Mouse (Mus musculus): ENCODE measurements around the gene Zbtb22. TPM values are rescaled to one million over a fixed set of nuclear protein-coding genes. Genes with fewer than 3 reads are reported as not detected.
"Not testable (repeated sequence)": the region's sequence is repeated elsewhere in the genome, so short reads cannot be mapped to it uniquely, and the experiment has no call there.

The Zbtb22 gene
- polyA plus RNA-seq, 1 experiment: 92.1 TPM

DNA sequence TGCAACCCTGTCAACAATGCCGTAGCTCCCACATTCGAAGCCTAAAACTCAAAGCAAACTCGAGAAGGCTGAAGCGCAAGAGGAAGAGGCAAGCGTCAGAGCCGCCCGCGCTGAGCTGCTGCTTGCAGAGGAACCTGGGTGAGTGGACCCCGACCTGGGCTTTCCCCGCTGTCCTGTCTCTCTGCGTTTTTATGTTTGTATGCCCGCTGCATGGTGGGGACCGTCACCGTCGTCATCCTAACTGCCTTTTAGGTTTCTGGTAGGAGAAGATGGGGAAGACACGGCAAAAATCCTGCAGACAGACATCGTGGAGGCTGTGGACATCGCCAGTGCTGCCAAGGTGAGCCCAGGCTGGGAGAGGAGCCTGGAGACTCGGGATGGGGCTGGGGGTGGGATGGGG is 25.7 kb downstream of the Zbtb22 start:
- 47% methylated on average over 19 of the region's 19 CpGs for WGBS
- no peak for DNase-seq
- H3K4me3 ChIP-seq (replicated peaks; ENCODE audit: extremely low read depth, low read depth, low read length): peak overlapping the region; percentile 3
- TF ChIP-seq POLR2A (IDR thresholded peaks at IDR 0.05; ENCODE audit: borderline replicate concordance, extremely low read depth, low read depth, low read length): no peak
- TF ChIP-seq CTCF (IDR thresholded peaks at IDR 0.05; ENCODE audit: insufficient read depth, low read length): no peak
- peaks cover 10% of the 10 kb centered on the region; the same call in 1 of the 2 replicates for H3K4me1 ChIP-seq (ENCODE audit: control insufficient read depth, insufficient read depth, low read length)

DNA sequence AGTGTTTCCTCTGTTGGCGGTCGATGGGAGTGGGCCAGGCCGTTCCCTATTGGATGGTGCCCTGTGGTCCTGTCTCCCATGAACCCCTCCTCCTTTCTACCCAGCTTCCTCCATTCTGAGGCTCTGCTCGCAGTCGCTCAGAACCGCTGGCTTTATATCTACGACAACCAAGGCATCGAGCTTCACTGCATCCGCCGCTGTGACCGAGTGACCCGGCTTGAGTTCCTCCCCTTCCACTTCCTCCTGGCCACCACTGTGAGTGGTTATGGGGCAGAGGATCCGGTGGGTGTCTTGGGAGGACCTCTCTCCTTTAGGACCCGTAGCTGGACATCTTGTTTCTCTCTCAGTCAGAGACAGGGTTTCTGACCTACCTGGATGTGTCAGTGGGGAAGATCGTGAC is 27.8 kb downstream of the Zbtb22 start:
- no peak for TF ChIP-seq POLR2A (IDR thresholded peaks at IDR 0.05; ENCODE audit: borderline replicate concordance, extremely low read depth, low read depth, low read length)
- TF ChIP-seq CTCF (IDR thresholded peaks at IDR 0.05; ENCODE audit: insufficient read depth, low read length): no peak
- Histone ChIP-seq H3K4me1 (ENCODE audit: control insufficient read depth, insufficient read depth, low read length) (peaks cover 10% of the 10 kb centered on the region; the same call in 1 of the 2 replicates), H3K4me3 (replicated peaks; ENCODE audit: extremely low read depth, low read depth, low read length) (no peak overlapping the region)
- 88% methylated on average over 15 of the region's 15 CpGs for WGBS
- DNase-seq: no peak

DNA sequence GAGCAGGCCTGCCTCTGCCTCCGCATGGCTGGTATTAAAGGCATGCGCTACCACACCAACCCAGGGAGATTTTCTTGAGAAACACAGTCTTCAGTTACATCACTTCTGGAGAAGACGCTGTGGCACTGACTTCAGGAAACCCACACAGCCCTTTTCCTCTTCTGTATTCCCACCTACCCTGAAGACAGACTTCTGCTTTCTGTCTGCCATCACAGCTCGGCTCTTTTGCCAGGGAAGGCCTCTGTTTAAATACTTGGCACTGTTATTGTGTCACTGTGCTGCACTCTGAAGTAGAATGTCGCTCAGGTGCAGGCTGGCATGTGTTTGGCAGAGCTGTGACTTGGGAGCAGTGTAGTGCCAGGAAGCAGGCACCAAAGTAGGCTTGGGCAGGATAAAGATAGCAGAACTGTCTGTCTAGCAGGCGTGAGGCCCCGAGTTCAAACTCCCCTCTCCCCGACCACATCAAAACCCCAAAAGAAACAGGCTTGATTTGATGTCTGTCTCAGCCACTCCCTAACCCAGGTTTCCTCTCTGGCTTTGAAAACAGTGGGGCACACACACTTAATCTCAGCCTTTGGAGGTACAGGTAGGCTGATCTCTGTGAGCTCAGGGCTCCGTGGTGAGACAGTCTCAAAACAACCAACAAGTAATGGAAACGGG is 31.9 kb downstream of the Zbtb22 start:
- H3K4me3 ChIP-seq (replicated peaks; ENCODE audit: extremely low read depth, low read depth, low read length): no peak overlapping the region
- WGBS: 75% methylated on average over 10 of the region's 10 CpGs
- peaks cover 11% of the 10 kb centered on the region; the same call in 1 of the 2 replicates for H3K4me1 ChIP-seq (ENCODE audit: control insufficient read depth, insufficient read depth, low read length)
- no peak for DNase-seq
- TF ChIP-seq POLR2A (IDR thresholded peaks at IDR 0.05; ENCODE audit: borderline replicate concordance, extremely low read depth, low read depth, low read length) (no peak), CTCF (IDR thresholded peaks at IDR 0.05; ENCODE audit: insufficient read depth, low read length) (no peak)

DNA sequence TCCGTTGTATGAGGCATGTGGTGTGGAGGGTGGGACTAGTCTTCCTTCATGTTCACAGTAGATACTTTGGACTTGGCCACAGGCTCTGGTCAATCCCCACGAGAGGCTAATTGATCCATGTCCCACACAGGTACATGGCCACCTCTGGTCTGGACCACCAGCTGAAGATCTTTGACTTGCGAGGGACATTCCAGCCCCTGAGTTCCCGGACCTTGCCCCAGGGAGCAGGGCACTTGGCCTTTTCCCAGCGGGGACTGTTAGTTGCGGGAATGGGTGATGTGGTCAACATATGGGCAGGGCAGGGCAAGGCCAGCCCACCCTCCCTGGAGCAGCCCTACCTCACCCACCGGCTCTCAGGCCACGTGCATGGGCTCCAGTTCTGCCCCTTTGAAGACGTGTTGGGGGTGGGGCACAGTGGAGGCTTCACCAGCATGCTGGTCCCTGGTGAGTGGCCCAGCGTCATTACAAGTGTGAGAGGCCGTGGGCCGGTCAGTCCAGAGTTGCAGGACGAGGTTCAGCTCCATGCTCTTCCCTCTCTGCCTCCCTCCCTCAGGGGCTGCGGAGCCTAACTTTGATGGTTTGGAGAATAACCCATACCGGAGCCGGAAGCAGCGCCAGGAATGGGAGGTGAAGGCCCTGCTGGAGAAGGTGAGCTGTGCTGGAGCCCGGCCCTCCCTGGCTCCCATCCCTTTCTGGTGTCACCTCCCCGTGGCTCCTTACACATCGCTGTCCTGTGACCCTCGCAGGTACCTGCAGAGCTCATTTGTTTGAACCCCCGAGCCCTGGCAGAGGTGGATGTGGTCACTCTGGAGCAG is 32.6 kb downstream of the Zbtb22 start:
- peaks cover 11% of the 10 kb centered on the region; the same call in 1 of the 2 replicates for H3K4me1 ChIP-seq (ENCODE audit: control insufficient read depth, insufficient read depth, low read length)
- DNase-seq: no peak
- WGBS: 86% methylated on average over 22 of the region's 22 CpGs
- TF ChIP-seq CTCF (IDR thresholded peaks at IDR 0.05; ENCODE audit: insufficient read depth, low read length) (no peak), POLR2A (IDR thresholded peaks at IDR 0.05; ENCODE audit: borderline replicate concordance, extremely low read depth, low read depth, low read length) (no peak)
- no peak overlapping the region for H3K4me3 ChIP-seq (replicated peaks; ENCODE audit: extremely low read depth, low read depth, low read length)

DNA sequence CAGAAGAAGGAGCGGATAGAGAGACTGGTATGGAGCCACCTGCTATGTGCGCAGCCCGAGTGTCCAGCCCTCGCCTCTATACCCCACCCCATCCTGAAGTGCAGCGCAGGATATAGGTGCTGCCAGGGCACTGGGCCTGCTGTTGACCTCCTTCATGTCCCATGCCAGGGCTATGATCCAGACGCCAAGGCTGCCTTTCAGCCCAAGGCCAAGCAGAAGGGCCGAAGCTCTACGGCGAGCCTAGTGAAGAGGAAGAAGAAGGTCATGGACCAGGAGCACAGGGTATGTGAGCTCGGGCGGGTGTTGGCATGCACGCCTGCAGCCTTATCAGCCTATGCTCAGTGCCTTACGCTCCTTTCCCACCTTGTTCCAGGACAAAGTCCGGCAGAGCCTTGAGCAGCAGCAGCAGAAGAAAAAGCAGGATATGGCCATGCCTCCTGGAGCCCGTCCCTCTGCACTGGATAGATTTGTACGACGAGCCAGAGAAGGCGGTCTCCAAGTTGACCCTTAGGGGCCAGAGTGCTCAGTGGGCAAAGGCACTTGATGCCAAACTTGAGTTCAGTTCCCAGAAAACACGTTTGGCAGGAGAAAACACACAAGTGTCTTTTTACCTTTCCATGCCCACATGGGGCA is 33.3 kb downstream of the Zbtb22 start:
- WGBS: 85% methylated on average over 19 of the region's 19 CpGs
- TF ChIP-seq CTCF (IDR thresholded peaks at IDR 0.05; ENCODE audit: insufficient read depth, low read length): no peak
- no peak for TF ChIP-seq POLR2A (IDR thresholded peaks at IDR 0.05; ENCODE audit: borderline replicate concordance, extremely low read depth, low read depth, low read length)
- no peak overlapping the region for H3K4me3 ChIP-seq (replicated peaks; ENCODE audit: extremely low read depth, low read depth, low read length)
- no peak for DNase-seq
- peaks cover 11% of the 10 kb centered on the region; the same call in 1 of the 2 replicates for H3K4me1 ChIP-seq (ENCODE audit: control insufficient read depth, insufficient read depth, low read length)

DNA sequence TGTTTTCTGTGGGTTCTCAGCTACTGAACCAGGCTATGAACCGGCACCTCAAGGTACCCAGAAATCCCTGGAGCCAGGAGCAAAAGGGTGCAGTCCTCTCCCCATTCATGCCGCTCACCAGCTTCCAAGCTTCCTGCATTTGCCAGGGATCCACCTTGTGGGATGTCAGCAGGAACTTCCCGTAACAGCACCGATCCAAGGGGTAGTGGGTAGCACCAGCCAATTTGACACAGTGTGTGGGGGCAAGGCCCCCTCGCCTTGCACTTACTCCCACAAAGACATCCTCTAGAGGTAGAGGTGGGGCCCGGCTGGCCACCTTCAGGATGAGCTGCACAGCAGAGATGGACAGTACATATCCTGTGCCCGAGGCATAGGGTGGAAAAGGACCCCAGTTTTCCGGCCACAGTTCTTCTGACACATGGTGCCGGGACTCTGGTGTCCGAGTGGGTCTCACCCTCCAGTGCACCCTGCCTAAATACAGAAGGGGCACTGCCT is 34.5 kb downstream of the Zbtb22 start:
- TF ChIP-seq POLR2A (IDR thresholded peaks at IDR 0.05; ENCODE audit: borderline replicate concordance, extremely low read depth, low read depth, low read length) (no peak), CTCF (IDR thresholded peaks at IDR 0.05; ENCODE audit: insufficient read depth, low read length) (no peak)
- WGBS: 68% methylated on average over 10 of the region's 10 CpGs
- Histone ChIP-seq H3K4me1 (ENCODE audit: control insufficient read depth, insufficient read depth, low read length) (peaks cover 17% of the 10 kb centered on the region; the same call in 1 of the 2 replicates), H3K4me3 (replicated peaks; ENCODE audit: extremely low read depth, low read depth, low read length) (no peak overlapping the region)
- DNase-seq: no peak

DNA sequence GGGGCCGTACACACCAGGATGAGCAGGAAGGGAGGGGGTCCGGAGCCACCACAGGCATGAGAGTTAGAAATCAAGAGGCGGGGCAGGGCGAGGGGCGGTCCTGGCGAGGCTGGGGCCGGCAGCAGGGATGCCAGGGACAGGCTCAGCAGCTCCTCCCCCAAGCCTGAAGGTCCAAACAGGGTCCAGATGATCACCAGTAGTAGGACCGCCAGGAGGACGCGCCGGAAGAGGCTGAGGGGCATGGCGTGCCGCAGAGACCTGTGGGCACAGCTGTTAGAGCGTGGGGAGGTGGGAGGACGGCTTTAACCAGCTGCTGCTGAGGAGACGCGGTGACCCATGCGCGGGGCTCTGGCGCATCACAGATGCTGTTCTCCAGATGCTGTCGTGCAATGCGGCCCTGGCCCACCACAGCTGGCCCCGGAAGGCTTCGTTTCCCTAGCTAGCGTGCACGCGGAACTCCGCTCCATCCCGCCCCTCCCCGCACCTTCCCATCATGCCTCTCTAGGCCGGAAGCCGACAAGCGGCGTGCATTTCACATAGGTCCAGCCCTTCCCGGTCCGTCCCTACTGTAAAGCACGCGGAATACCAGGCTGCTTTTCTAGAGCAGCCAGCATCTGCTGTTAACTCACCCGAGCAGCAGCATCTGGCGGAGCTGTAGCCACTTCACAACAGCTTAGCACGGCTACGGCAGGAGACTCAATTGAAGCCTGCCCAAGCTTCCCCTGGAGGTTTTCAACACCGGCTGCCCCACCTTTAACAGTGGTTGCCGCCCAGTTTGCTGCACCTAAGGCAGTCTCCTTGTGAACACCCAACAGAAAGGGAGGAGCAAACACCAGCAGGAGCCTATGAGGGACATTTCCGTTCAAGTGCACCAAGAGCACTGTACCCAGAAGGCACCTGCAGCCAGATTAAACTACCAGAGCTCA is 35.6 kb downstream of the Zbtb22 start, which contains the start of gene B3galt4:
TSS of gene B3galt4 (minus strand) at position 468 of the 926 bp plus-strand sequence.
- H3K4me1 ChIP-seq (ENCODE audit: control insufficient read depth, insufficient read depth, low read length): peaks cover 17% of the 10 kb centered on the region
- DNase-seq: peak; percentile 63
- no peak for TF ChIP-seq CTCF (IDR thresholded peaks at IDR 0.05; ENCODE audit: insufficient read depth, low read length)
- TF ChIP-seq POLR2A (IDR thresholded peaks at IDR 0.05; ENCODE audit: borderline replicate concordance, extremely low read depth, low read depth, low read length): peak; percentile 60; the same call in 1 of the 2 replicates
- 1% methylated on average over 45 of the region's 45 CpGs for WGBS
- peak within 1 kb of the TSS; percentile 88 for H3K4me3 ChIP-seq (replicated peaks; ENCODE audit: extremely low read depth, low read depth, low read length)

DNA sequence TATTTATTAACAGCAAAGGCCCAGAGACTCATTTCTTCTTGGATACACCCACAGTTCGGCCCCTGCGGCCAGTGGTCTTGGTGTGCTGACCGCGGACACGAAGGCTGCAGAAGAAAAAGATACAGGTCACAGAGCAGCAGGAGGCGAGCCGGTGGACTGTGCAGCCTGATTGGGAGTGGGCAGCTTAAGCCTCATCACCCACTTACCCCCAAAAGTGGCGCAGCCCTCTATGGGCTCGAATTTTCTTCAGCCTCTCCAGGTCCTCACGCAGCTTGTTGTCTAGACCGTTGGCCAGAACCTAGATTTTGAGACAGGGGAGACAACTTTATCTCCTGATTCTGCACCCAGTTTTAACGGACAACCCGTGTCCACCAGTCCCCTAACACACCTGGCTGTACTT is 36.3 kb downstream of the Zbtb22 start:
- H3K4me1 ChIP-seq (ENCODE audit: control insufficient read depth, insufficient read depth, low read length): peaks cover 20% of the 10 kb centered on the region
- 75% methylated on average over 13 of the region's 13 CpGs for WGBS
- H3K4me3 ChIP-seq (replicated peaks; ENCODE audit: extremely low read depth, low read depth, low read length); DNase-seq: not testable (repeated sequence)
